Mouse (Mus musculus): ENCODE data around the gene Sars2.

GRCm38 (mm10) chr7:28719650-28720049, 22.1 kb upstream of the Sars2 start:
- TF ChIP-seq CTCF (IDR thresholded peaks at IDR 0.05; ENCODE audit: extremely low read depth, insufficient read depth, insufficient read length, insufficient replicate concordance) (no peak), POLR2A (IDR thresholded peaks at IDR 0.05; ENCODE audit: low read depth, low read length) (no peak)

Measured in spleen, adult 2 months (tissue).